Mouse (Mus musculus) liver, postnatal 0 days (tissue): Measurements from ENCODE around the gene Gfra1.

Experiments
- CTCF ChIP-seq: sonication (generic); IDR thresholded peaks from 2 replicates; pipeline ENCODE4 v1.5.1; 2016; ENCODE audit warnings: antibody characterized with exemption, low read depth
- EP300 ChIP-seq: IDR thresholded peaks from 2 replicates; pipeline ENCODE4 v1.6.1; 2016; ENCODE audit warnings: antibody characterized with exemption, low read depth, mild to moderate bottlenecking

GRCm38 (mm10) chr19:58368513-58368912 lies 87.2 kb downstream of the Gfra1 start:
- no peak for TF ChIP-seq EP300
- no peak for TF ChIP-seq CTCF
